Mouse (Mus musculus) testis, postnatal 10 days (tissue): Measurements from ENCODE around the gene Cenpw.

Experiments used
- DNase-seq: peaks from one replicate; pipeline ENCODE4 v3.0.0; 2021; ENCODE audit warnings: low spot score

The Cenpw gene

DNA sequence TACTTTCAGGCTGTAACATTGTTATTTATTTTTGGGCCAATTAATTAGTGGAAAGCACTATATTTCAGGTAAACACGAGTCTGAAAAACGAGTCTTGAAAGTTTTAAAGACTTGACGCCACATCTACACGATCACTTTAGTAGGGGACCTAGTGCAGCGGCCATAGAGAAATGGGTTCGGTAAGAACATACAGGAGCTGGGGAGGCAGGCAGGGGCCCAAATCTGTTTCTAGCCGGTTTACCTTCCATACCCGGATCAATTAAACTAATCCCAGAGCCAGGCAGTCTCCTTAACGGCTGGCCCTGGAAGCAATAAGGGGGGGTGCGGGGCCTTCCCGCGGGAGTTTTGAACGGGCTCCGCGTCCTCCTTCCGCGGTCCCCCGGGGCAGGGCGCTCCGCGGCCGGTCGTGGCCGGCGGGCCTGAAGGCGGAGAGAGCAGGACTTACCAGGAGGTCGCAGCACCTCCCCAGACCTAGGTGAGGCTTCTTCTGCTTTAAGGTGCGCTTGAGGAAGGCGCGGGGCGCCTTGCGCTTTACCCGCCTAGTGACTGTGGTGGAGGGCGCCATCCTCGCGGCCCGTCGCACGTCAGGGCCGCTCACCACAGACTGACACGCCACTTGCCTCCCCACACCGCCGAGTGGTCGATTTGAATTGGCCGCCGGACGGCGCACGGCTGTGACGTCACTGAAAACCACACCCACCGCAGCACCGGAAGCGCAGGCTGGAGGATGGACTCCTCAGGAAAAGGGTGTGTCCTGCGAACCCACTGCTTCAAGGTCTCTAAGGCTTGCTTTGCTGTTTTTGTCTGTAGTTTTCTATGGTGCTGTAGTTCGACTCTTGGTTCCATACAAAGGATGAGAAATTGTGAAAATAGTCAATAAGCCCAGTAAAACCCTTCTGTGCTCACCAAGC, at the start of gene Cenpw:
TSS of gene Cenpw (minus strand) at position 645 of the 911 bp plus-strand sequence.
- peak; percentile 95 for DNase-seq

DNA sequence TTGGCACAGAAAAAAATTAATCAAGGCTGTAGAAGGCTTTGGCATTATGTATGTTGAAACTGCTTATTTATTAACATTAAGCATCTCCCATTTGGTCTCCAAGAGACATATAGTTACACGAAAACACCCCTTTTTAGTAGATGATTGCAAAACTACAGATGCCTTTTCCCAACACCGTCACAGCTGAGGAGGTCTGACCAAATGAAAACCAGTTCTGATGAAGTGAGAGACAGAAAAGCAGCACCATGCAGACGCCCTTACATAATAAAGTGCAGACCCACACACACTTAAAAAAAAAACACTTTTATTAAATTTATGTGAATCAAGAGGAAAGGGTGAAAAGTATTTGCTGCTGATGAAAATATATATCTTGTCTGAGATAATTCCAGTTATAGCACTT, 49.3 kb upstream of the Cenpw start:
- DNase-seq = no peak

DNA sequence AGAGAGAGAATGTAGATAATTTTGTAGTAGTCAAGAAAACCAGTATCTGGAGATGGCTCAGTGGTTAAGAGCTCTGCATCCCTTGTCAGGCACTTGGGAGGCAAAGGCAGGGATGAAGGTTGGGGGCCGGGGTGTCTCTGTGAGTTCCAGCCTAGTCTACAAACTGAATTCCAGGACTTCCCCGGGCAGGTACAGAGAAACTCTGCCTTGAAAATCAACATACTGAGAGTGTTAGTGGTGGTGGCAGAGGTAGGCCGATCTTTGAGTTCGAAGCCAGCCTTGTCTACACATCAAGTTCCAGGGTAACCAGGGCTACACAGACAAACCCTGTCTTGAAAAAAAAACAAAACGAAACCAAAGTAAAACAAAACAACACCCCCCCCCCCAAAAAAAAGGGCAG, 859 bp downstream of the Cenpw start:
- no peak for DNase-seq

DNA sequence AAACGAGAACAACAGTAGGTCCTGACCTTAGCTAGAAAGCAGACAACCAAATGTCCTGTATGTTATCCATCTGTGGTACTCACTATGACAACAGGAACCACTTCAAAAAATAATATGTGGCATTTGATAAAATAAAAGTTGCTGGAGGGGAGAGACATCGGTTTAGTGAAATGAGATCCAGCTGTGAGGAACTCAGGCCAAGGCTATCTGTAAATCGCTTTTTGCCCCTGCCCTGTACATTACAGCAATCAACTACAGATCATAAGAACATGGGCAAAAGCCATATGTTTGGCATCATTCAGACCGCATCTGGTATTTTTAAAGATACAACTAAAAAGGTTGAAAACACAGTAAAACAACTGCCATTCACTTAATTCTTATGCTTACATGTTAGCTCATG, 32.7 kb downstream of the Cenpw start:
- DNase-seq = no peak
